Mouse (Mus musculus) hindbrain, embryonic 14.5 days (tissue): ENCODE measurements around the gene Exoc6b. TPM values are rescaled to one million over a fixed set of nuclear protein-coding genes. Genes with fewer than 3 reads are reported as not detected.
A peak's percentile ranks its signal among the peaks of the same experiment; 100 is the strongest.

ENCODE experiments used
- ATAC-seq: fragments of 200-750 bp; cut with Nextera tagmentation; 2 replicates; pipeline ENCODE4 v1.8.0; 2017; ENCODE audit warnings: moderate number of reproducible peaks, mild to moderate bottlenecking, moderate TSS enrichment, moderate library complexity; ENCODE audit not compliant: low FRiP score
- DNase-seq: peaks from one replicate; pipeline ENCODE4 v3.0.0-alpha.2; 2015; ENCODE audit warnings: low spot score
- H3K27ac ChIP-seq: fragments of 300-500 bp; sonication (generic); 2 replicates; pipeline ENCODE4 v1.5.1; 2014; ENCODE audit warnings: mild to moderate bottlenecking, moderate library complexity
- H3K27me3 ChIP-seq: fragments of 300-500 bp; sonication (generic); 2 replicates; pipeline ENCODE4 v1.6.1; 2014; ENCODE audit warnings: mild to moderate bottlenecking, low read length, mixed read lengths; ENCODE audit not compliant: control insufficient read depth, insufficient read depth
- H3K36me3 ChIP-seq: fragments of 300-500 bp; sonication (generic); replicated peaks from 2 replicates; pipeline ENCODE4 v1.6.1; 2014; ENCODE audit not compliant: control insufficient read depth, insufficient read depth
- H3K4me1 ChIP-seq: fragments of 300-500 bp; sonication (generic); replicated peaks from 2 replicates; pipeline ENCODE4 v1.6.1; 2014; ENCODE audit warnings: antibody characterized with exemption, low read length, mixed read lengths; ENCODE audit not compliant: control insufficient read depth, insufficient read depth
- H3K4me2 ChIP-seq: fragments of 300-500 bp; sonication (generic); replicated peaks from 2 replicates; pipeline ENCODE4 v1.6.1; 2014; ENCODE audit warnings: mild to moderate bottlenecking, moderate library complexity
- H3K4me3 ChIP-seq: fragments of 300-500 bp; sonication (generic); replicated peaks from 2 replicates; pipeline ENCODE4 v1.5.1; 2014; ENCODE audit warnings: mild to moderate bottlenecking, low read length
- H3K9ac ChIP-seq: fragments of 300-500 bp; sonication (generic); 2 replicates; pipeline ENCODE4 v1.6.1; 2014
- H3K9me3 ChIP-seq: fragments of 300-500 bp; sonication (generic); 2 replicates; pipeline ENCODE4 v1.6.1; 2016; ENCODE audit warnings: low read length; ENCODE audit not compliant: control insufficient read depth
- WGBS: fragments of 180-500 bp; shearing (Covaris S2); extraction: QIAGEN DNeasy Blood & Tissue Kit; methylation state at CpG from one replicate; pipeline ENCODE4 v1.1.7; 2014; 5-methylcytosine and 5-hydroxymethylcytosine counted together
- polyA plus RNA-seq: library from polyadenylated mRNA; unstranded; fragments of >200 nt; fragmentation: Nextera tagmentation; extraction: Ambion mirVana; gene quantifications from 2 replicates; pipeline ENCODE4 v1.2.1, GENCODE M21; 2014

Gene Exoc6b
- polyA plus RNA-seq, 1 experiment from 2014 or later, result 61.7 TPM

GRCm38 (mm10) chr6:84691907-84692306, 377.4 kb downstream of the Exoc6b start:
- ATAC-seq, result no peak
- H3K27ac ChIP-seq, result no peak overlapping the region

GRCm38 (mm10) chr6:84677770-84678169, 391.5 kb downstream of the Exoc6b start:
- H3K4me3 ChIP-seq, result no peak overlapping the region
- 0 out of 2 replicates have a peak, but pooled peaks cover 3% of the 10 kb centered on the region for H3K9me3 ChIP-seq
- WGBS, result 89% methylated on average over 3 of the region's 3 CpGs
- DNase-seq (no peak), ATAC-seq (no peak)
- no peaks in the 10 kb centered on the region for H3K4me1 ChIP-seq
- no peak overlapping the region for H3K27ac ChIP-seq
- H3K27me3 ChIP-seq, result no peaks in the 10 kb centered on the region
- no peak overlapping the region for H3K4me2 ChIP-seq
- no peak overlapping the region for H3K9ac ChIP-seq
- no peaks in the 10 kb centered on the region for H3K36me3 ChIP-seq

More at GRCm38 (mm10) chr6:84691907-84692306, 377.4 kb downstream of the Exoc6b start:
- H3K36me3 ChIP-seq, result no peaks in the 10 kb centered on the region
- H3K27me3 ChIP-seq, result no peaks in the 10 kb centered on the region
- H3K9me3 ChIP-seq, result no peaks in the 10 kb centered on the region
- H3K4me3 ChIP-seq, result no peak overlapping the region
- no peak for DNase-seq
- no peak overlapping the region for H3K9ac ChIP-seq
- no peak overlapping the region for H3K4me2 ChIP-seq
- 97% methylated on average over 3 of the region's 3 CpGs for WGBS
- H3K4me1 ChIP-seq, result no peaks in the 10 kb centered on the region

GRCm38 (mm10) chr6:84674936-84675335, 394.4 kb downstream of the Exoc6b start:
- H3K9ac ChIP-seq, result no peak overlapping the region
- H3K4me1 ChIP-seq, result no peaks in the 10 kb centered on the region
- H3K4me3 ChIP-seq, result no peak overlapping the region
- H3K27ac ChIP-seq, result no peak overlapping the region
- no peak overlapping the region for H3K4me2 ChIP-seq
- no peaks in the 10 kb centered on the region for H3K36me3 ChIP-seq
- H3K27me3 ChIP-seq, result no peaks in the 10 kb centered on the region
- H3K9me3 ChIP-seq, result peaks cover 12% of the 10 kb centered on the region; the same call in 1 of the 2 replicates
- DNase-seq, result no peak
- no peak for ATAC-seq
- WGBS, result 97% methylated on average over 3 of the region's 3 CpGs

GRCm38 (mm10) chr6:84674136-84674535, 395.2 kb downstream of the Exoc6b start:
- ATAC-seq (no peak), DNase-seq (no peak)
- H3K36me3 ChIP-seq, result no peaks in the 10 kb centered on the region
- H3K27ac ChIP-seq, result no peak overlapping the region
- H3K4me2 ChIP-seq, result no peak overlapping the region
- no peak overlapping the region for H3K9ac ChIP-seq
- H3K27me3 ChIP-seq, result no peaks in the 10 kb centered on the region
- peaks cover 12% of the 10 kb centered on the region; the same call in 1 of the 2 replicates for H3K9me3 ChIP-seq
- 87% methylated on average over 7 of the region's 7 CpGs for WGBS
- H3K4me3 ChIP-seq, result no peak overlapping the region
- H3K4me1 ChIP-seq, result no peaks in the 10 kb centered on the region

GRCm38 (mm10) chr6:84661451-84662112, 407.7 kb downstream of the Exoc6b start:
- no peaks in the 10 kb centered on the region for H3K27me3 ChIP-seq
- WGBS, result 72% methylated on average over 2 of the region's 2 CpGs
- no peak overlapping the region for H3K9ac ChIP-seq
- no peaks in the 10 kb centered on the region for H3K36me3 ChIP-seq
- H3K4me1 ChIP-seq, result no peaks in the 10 kb centered on the region
- no peak overlapping the region for H3K4me2 ChIP-seq
- no peak overlapping the region for H3K4me3 ChIP-seq
- no peak overlapping the region for H3K27ac ChIP-seq
- no peak for ATAC-seq
- no peak for DNase-seq
- H3K9me3 ChIP-seq, result no peaks in the 10 kb centered on the region

- Histone ChIP-seq H3K9ac (no peak overlapping the region), H3K9me3 (no peaks in the 10 kb centered on the region), H3K4me2 (no peak overlapping the region), H3K4me3 (no peak overlapping the region), H3K27me3 (no peaks in the 10 kb centered on the region), H3K36me3 (no peaks in the 10 kb centered on the region), H3K27ac (no peak overlapping the region), H3K4me1 (no peaks in the 10 kb centered on the region)
- no peak for ATAC-seq
- no peak for DNase-seq
- 89% methylated on average over 1 of the region's 1 CpGs for WGBS
These were observed 408.3 kb downstream of the Exoc6b start for GRCm38 (mm10) chr6:84660982-84661381.

GRCm38 (mm10) chr6:84657091-84657490, 412.2 kb downstream of the Exoc6b start:
- Histone ChIP-seq H3K9me3 (no peaks in the 10 kb centered on the region), H3K9ac (no peak overlapping the region), H3K36me3 (no peaks in the 10 kb centered on the region), H3K4me1 (no peaks in the 10 kb centered on the region), H3K27ac (no peak overlapping the region), H3K27me3 (no peaks in the 10 kb centered on the region), H3K4me2 (no peak overlapping the region), H3K4me3 (no peak overlapping the region)
- 86% methylated on average over 1 of the region's 1 CpGs for WGBS
- ATAC-seq (no peak), DNase-seq (no peak)

GRCm38 (mm10) chr6:84656680-84657079, 412.6 kb downstream of the Exoc6b start:
- no peaks in the 10 kb centered on the region for H3K27me3 ChIP-seq
- H3K27ac ChIP-seq, result no peak overlapping the region
- ATAC-seq (no peak), DNase-seq (no peak)
- H3K9ac ChIP-seq, result no peak overlapping the region
- H3K36me3 ChIP-seq, result no peaks in the 10 kb centered on the region
- H3K9me3 ChIP-seq, result no peaks in the 10 kb centered on the region
- WGBS, result 56% methylated on average over 2 of the region's 2 CpGs
- H3K4me3 ChIP-seq, result no peak overlapping the region
- no peak overlapping the region for H3K4me2 ChIP-seq
- no peaks in the 10 kb centered on the region for H3K4me1 ChIP-seq

GRCm38 (mm10) chr6:84651902-84652301, 417.4 kb downstream of the Exoc6b start:
- peaks cover 6% of the 10 kb centered on the region for H3K4me1 ChIP-seq
- no peak for ATAC-seq
- H3K4me3 ChIP-seq, result no peak overlapping the region
- no peak overlapping the region for H3K4me2 ChIP-seq
- no peak for DNase-seq
- no peak overlapping the region for H3K9ac ChIP-seq
- no peak overlapping the region for H3K27ac ChIP-seq
- H3K36me3 ChIP-seq, result no peaks in the 10 kb centered on the region
- no peaks in the 10 kb centered on the region for H3K27me3 ChIP-seq
- WGBS, result 88% methylated on average over 3 of the region's 3 CpGs
- no peaks in the 10 kb centered on the region for H3K9me3 ChIP-seq

GRCm38 (mm10) chr6:84647197-84647596, 422.1 kb downstream of the Exoc6b start:
- H3K4me1 ChIP-seq, result peaks cover 18% of the 10 kb centered on the region
- 59% methylated on average over 4 of the region's 4 CpGs for WGBS
- H3K4me2 ChIP-seq, result no peak overlapping the region
- no peaks in the 10 kb centered on the region for H3K9me3 ChIP-seq
- no peaks in the 10 kb centered on the region for H3K27me3 ChIP-seq
- H3K9ac ChIP-seq, result no peak overlapping the region
- H3K27ac ChIP-seq, result peak overlapping the region; percentile 51; the same call in 1 of the 2 replicates
- H3K4me3 ChIP-seq, result no peak overlapping the region
- DNase-seq (no peak), ATAC-seq (no peak)
- H3K36me3 ChIP-seq, result no peaks in the 10 kb centered on the region
